Mouse (Mus musculus): ENCODE data around the gene Mdk.

Mdk gene

DNA sequence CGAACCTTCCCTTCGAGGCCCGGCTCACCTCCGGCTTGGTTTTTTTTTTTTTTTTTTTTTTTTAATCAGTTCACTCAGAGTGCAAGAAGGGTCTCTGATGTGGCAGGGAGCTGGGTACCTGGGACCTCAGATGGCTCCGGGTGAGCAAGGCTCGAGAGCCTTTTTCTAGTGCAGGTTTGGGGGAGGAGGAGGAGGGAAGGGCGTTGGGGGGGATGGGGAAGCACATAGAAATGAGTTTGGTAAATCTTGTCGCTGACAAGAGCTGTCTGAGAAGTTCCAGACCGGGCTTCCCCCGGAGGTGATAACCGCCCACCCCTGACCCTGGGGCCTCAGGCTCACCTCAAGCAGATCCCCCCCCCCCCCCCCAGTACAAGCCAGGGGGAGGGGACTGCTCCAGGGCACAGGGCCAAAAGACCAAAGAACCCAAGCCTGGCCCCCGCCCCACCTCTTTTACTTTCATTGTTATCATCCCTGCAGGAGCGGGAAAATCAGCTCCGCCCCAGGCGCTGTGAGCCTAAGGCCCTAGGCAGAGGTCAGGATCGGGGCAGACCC is at the start of gene Mdk:
Gene Mdk (minus strand): TSS at position 138 of the 552 bp plus-strand sequence.
- DNase-seq (ENCODE audit: low read depth, low spot score), result no peak

- no peak for DNase-seq (ENCODE audit: low read depth, low spot score)
These were observed 48.7 kb upstream of the Mdk start for GRCm38 (mm10) chr2:91980830-91981229.

GRCm38 (mm10) chr2:91980245-91980644 is 48.1 kb upstream of the Mdk start:
- DNase-seq (ENCODE audit: low read depth, low spot score), result no peak

- DNase-seq (ENCODE audit: low read depth, low spot score), result no peak
These were observed 46.5 kb upstream of the Mdk start for GRCm38 (mm10) chr2:91978547-91978946.

GRCm38 (mm10) chr2:91977960-91978359 is 45.9 kb upstream of the Mdk start:
- no peak for DNase-seq (ENCODE audit: low read depth, low spot score)

DNA sequence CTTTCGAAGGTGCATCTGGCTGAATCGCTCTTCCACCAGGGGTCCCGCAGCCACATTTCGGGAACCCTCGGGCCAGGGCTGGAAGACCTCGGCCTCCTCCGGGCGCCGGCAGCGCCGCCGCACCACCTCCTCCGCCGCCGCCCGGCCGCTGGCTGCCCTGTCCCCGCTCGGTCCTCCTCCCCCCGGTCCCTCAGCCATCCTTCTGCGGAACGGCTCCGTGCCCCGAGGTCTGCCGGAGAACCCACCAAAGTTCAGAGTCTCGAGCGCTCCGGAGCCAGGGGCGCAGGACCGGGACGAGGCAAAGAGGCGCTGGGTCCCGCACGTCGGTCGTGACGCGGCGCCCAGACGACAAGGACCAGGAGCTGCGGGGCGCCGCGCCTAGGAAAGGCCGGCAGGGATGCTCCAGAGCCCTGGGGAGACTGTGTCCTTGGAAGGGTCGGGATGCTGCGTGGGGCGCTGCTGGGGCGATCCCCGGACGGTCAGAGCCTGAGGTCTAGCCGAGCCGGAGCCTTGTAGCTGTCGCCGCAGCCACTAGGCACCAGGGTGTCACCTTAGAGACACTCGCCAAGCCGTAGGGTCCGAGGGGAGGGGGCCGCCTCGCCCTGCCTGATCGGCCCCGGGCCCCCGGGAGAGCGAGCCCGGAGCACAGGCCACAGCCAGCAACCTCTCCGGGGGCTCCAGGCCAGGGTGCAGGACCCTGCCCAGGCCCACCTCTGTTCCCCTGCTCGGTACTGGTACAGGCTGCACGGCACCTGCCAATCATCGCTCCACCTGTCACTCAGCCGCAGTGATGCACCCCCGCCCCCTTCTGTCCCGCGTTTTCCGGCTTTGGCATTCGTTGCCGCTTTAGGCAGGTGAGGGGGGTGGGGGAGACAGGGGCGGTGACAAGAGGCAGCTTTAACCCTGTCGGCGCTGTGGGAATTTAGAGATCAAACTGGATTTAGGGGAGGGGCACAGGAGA is 43.8 kb upstream of the Mdk start, which contains the start of gene Dgkz:
Gene Dgkz (minus strand): TSS at position 284 of the 961 bp plus-strand sequence.
- DNase-seq (ENCODE audit: low read depth, low spot score), result no peak

GRCm38 (mm10) chr2:91973416-91974135 is 41.5 kb upstream of the Mdk start:
- no peak for DNase-seq (ENCODE audit: low read depth, low spot score)

DNA sequence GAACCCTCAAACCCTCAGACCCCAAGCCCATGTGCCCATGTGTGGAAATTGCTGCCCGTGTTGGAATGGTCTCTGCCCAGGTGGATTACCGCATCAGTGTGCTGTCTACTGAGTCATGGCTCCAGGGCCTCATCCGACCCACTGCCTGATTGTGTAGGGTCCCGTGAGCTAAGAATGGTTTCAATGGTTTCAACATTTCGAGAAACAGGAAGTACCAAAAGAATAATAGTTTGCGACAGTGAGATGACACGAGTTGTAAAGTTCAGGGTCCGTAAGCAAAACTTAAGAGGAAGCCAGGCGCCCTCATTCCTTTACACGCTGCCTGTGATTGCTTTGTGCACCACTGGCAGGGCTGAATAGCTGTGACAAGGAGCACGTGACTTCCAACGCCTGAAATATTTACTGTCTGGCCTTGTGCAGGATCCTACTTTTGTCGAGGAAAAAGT is 40.0 kb upstream of the Mdk start:
- no peak for DNase-seq (ENCODE audit: low read depth, low spot score)

DNA sequence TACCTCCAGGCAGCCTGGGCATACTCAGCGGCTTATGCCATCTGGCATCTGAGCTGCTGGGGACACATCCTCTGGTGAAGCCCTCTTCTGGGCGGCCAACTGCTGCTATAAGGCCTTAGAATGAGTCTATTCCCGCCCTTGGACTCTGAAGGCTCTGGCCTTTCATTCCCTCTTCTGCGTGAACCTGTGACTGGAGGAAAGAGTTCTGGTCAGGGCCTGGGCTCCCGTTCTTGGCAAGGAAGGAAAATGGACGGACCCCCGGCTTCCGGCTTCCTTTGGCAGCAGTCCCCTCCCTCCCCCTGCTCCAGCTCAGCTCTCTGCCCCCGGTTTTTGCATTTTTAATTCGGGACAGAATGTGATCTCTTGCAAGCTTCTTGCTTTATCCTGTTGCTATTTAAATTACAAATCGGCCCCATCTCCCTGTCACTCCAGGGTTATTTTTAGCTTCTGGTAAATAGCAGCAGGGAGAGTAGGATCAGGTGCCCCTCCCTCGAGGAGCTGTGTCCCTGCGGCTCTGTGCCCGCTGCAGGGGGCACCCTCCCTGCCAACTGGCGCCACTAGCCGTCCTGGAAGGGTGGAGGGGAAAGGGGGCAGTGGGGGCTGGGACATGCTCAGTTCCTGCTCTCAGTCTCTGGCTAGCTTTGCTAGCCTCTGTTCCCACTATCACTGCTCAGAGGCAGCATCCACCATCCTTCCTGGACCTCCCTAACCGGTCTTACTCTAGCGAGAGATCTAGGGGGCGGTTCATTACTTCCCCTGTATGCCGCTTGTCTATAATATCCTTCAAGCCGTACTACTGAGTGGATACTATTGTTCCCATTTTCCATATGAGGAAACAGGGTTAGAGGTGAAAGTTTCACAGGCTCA is 39.4 kb upstream of the Mdk start:
- no peak for DNase-seq (ENCODE audit: low read depth, low spot score)

- DNase-seq (ENCODE audit: low read depth, low spot score), result no peak
These were observed 35.9 kb upstream of the Mdk start for GRCm38 (mm10) chr2:91967962-91968361.

GRCm38 (mm10) chr2:91966367-91966766 is 34.3 kb upstream of the Mdk start:
- DNase-seq (ENCODE audit: low read depth, low spot score), result no peak

DNA sequence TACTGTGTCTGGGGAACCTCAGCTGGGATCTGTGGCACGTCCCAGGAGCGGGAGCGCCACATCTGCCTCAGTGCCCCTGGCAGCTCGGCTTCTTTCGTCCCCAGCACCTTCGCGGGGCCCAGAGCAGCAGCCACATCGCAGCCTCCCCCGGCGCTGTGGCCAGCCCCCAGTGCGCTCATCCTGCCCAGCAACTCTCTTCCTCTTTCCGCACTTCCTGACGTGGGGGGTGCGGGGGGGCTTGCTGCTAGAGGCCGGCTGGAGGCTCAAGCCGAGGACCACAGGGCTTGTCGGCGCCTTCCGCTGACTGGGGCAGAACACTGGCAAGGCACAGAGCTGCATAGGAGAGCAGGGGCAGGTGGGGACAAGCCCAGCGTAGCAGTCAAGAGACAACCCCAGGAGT is 33.3 kb upstream of the Mdk start:
- no peak for DNase-seq (ENCODE audit: low read depth, low spot score)

- DNase-seq (ENCODE audit: low read depth, low spot score), result no peak
These were observed 32.6 kb upstream of the Mdk start for GRCm38 (mm10) chr2:91964610-91965204.

DNA sequence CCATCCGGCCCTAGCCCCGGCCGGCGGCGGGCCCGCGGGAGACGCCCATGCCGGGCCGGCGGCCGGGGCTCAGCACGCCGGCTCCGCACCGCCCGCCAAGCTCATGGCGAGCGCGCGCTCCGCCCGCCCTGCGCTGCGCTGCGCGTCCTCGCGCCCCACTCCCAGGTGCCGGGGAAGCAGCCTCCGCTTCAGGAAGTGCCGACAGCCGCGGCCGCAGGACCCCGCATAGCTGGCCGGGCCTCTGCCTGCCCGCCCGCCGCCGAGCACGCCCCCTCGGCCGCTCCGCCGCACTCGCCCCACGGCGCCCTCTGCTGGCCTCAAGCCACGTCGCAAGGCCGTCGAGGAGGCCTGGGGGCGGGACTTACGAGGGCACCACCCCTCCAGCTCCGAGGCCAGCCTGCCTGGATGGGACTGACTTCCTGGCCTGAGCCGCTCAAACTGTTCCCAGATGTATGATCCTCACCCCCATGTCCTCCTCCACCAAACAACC is 31.4 kb upstream of the Mdk start:
- DNase-seq (ENCODE audit: low read depth, low spot score), result peak; percentile 91

- DNase-seq (ENCODE audit: low read depth, low spot score), result no peak
These were observed 30.8 kb upstream of the Mdk start for GRCm38 (mm10) chr2:91962864-91963401.

DNA sequence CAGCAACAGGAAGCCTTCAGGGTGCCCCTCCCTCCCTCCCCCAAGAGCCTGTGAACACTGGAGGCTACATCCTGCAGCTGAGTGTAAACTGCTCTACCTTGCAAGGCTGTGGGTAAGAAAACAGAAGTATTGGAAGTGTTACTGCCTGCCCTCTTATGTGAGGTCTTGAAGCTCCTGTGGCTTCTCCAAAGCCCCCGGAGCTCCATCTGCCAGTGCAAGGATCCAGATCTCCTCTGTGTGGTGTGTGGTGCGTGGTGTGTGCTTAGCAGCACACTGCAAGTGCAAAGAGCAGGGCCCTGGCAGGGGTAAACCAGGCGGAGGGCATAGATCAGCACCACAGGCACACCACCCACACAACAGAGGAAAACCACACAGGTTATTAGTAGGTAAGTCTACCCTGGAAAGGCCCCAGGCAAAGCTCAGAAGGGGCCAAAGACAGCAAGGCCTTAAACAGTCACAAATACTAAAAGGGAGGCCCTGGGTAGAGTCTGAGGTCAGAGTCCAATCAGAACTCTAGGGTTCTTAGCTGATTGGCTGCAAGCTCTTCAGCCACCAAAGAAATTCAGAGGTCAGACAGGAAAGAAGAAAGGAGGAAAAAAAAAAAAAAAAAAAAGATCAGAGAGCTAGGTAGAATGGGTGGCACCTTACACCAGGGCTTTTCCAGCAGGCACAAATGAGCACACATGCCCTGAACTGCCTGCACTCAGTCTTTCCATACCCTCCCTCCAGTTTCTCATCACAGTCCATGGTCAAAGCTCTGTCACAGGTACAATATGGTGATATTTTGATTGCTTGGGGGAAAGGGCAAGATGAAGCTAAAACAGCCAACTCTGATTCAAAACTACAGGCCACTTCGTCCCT is 30.0 kb upstream of the Mdk start:
- DNase-seq (ENCODE audit: low read depth, low spot score), result no peak

GRCm38 (mm10) chr2:91960459-91960858 is 28.4 kb upstream of the Mdk start:
- DNase-seq (ENCODE audit: low read depth, low spot score), result no peak

GRCm38 (mm10) chr2:91959544-91960410 is 27.7 kb upstream of the Mdk start:
- DNase-seq (ENCODE audit: low read depth, low spot score), result no peak

All from skeletal muscle tissue, adult 2 months (tissue).